Mouse (Mus musculus): ENCODE data around the gene Asb4.

DNA sequence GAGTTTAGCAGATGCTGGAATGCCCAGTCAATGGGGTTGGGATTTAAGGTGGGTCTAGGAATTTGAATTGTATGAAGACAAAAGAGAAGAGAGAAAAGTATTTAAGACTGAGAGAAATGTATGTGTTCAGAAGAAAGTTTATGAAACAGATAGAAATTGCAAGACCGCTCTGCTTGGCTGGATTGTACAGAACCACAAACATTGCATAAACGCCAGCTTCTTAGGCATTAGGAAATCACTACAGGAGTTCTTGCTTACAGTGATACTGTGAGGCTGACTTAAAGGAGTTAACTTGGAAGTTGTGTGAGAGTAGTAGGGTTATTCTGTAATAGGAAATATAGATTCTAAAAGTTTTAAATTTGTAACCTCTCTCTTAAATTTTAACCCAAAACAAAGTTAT is 89.5 kb downstream of the Asb4 start:
- TF ChIP-seq CTCF (IDR thresholded peaks at IDR 0.05) (no peak), EP300 (IDR thresholded peaks at IDR 0.05) (no peak)

Data from lung, postnatal 0 days (tissue).